Mouse (Mus musculus) lung, embryonic 15.5 days (tissue): ENCODE measurements around the gene Zswim1. TPM values are rescaled to one million over a fixed set of nuclear protein-coding genes. Genes with fewer than 3 reads are reported as not detected.

Experiments used
- ATAC-seq: fragments of 200-750 bp; cut with Nextera tagmentation; 2 replicates; pipeline ENCODE4 v1.8.0; 2017; ENCODE audit warnings: moderate number of reproducible peaks, borderline replicate concordance; ENCODE audit not compliant: low FRiP score, low TSS enrichment; ENCODE audit errors: extremely low read depth
- H3K27ac ChIP-seq: fragments of 300-500 bp; sonication (generic); 2 replicates; pipeline ENCODE4 v1.5.1; 2015; ENCODE audit warnings: moderate library complexity, mild to moderate bottlenecking, inconsistent platforms
- H3K27me3 ChIP-seq: fragments of 300-500 bp; sonication (generic); 2 replicates; pipeline ENCODE4 v1.6.1; 2015; ENCODE audit warnings: inconsistent platforms
- H3K36me3 ChIP-seq: fragments of 300-500 bp; sonication (generic); 2 replicates; pipeline ENCODE4 v1.6.1; 2015; ENCODE audit warnings: inconsistent platforms
- H3K4me1 ChIP-seq: fragments of 300-500 bp; sonication (generic); 2 replicates; pipeline ENCODE4 v1.6.1; 2015; ENCODE audit warnings: inconsistent platforms
- H3K4me2 ChIP-seq: fragments of 300-500 bp; sonication (generic); 2 replicates; pipeline ENCODE4 v1.6.1; 2015; ENCODE audit warnings: inconsistent platforms, mild to moderate bottlenecking, moderate library complexity
- H3K4me3 ChIP-seq: fragments of 300-500 bp; sonication (generic); 2 replicates; pipeline ENCODE4 v1.5.1; 2015; ENCODE audit warnings: mild to moderate bottlenecking, inconsistent platforms
- H3K9ac ChIP-seq: fragments of 300-500 bp; sonication (generic); 2 replicates; pipeline ENCODE4 v1.6.1; 2015; ENCODE audit warnings: inconsistent platforms
- H3K9me3 ChIP-seq: fragments of 300-500 bp; sonication (generic); 2 replicates; pipeline ENCODE4 v1.6.1; 2016; ENCODE audit warnings: inconsistent platforms
- whole genome bisulfite sequencing: fragments of 180-500 bp; shearing (Covaris S2); methylation state at CpG from one replicate; pipeline ENCODE4 v1.1.7; 2015; 5-methylcytosine and 5-hydroxymethylcytosine counted together
- polyA plus RNA-seq: library from polyadenylated mRNA; unstranded; fragments of >200 nt; fragmentation: Nextera tagmentation; extraction: Ambion mirVana; gene quantifications from 2 replicates; pipeline ENCODE4 v1.2.1, GENCODE M21; 2015

Zswim1 gene
- polyA plus RNA-seq, 1 experiment from 2014 or later = 15.8 TPM

DNA sequence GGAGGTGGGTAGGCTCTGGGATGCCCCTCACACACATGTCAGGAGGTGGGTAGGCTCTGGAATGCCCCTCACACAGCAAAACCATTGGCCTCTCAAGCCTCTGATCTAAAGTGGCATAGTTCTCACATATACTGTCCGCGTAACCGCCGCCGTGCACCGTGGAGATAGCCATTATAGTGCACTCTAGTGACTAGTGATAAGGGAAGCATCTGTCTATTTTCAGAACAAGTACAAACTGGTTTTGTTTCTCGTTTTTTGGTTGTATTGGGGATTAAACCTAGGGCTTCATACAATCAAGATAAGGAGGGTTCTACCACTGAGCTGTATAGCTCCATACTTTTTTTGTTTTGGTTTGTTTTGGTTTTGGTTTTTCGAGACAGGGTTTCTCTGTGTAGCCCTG lies 6.7 kb upstream of the Zswim1 start:
- Histone ChIP-seq H3K27ac (no peak overlapping the region), H3K4me3 (no peak overlapping the region), H3K27me3 (no peaks in the 10 kb centered on the region), H3K4me2 (no peak overlapping the region), H3K36me3 (peaks cover 4% of the 10 kb centered on the region), H3K9me3 (no peaks in the 10 kb centered on the region), H3K4me1 (peaks cover 12% of the 10 kb centered on the region), H3K9ac (no peak overlapping the region)
- 87% methylated on average over 8 of the region's 8 CpGs for WGBS
- ATAC-seq = no peak

DNA sequence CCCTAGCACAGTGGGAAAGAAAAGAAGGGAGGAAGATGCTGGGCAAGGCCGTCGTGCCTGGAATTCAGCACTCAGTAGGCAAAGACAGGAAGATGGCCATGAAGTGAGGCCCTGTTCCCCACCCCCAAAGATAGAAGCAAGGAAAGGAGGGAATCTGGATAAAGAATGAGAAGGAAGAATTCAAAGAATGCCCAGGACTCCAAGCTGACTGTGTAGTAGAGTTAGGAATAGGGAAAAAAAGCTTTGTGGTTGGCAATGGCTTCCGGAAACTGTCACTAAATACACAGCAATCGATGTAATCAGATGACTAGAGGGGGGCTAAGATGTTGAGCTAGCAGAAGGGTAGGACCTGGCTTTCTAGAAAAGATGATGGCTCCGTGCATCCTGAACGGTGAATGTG lies 5.3 kb upstream of the Zswim1 start:
- WGBS = 52% methylated on average over 6 of the region's 6 CpGs
- Histone ChIP-seq H3K36me3 (peaks cover 12% of the 10 kb centered on the region), H3K4me3 (no peak overlapping the region), H3K9ac (no peak overlapping the region), H3K27ac (peak overlapping the region; percentile 30; the same call in 1 of the 2 replicates), H3K9me3 (no peaks in the 10 kb centered on the region), H3K4me1 (peaks cover 13% of the 10 kb centered on the region), H3K4me2 (no peak overlapping the region), H3K27me3 (no peaks in the 10 kb centered on the region)
- no peak for ATAC-seq

DNA sequence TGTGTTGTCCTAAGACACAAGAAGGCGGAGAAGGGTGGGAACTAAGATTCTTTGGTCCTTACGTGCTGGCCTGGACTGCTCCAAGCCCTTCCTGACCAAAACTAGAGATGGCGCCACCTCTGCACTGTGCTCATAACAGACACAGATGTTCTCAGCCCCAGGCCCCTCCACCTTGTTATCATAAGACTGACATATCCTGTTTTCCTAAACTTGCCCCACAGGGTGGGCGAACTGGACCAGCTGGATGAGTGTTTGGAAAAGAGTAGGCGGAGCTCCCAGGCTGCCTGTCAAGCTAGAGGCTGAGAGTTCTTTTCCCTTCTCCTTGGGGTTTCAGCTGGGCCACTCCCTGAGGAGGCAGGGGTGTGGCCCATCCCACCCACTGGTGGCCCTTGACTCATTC lies 4.8 kb upstream of the Zswim1 start:
- 37% methylated on average over 5 of the region's 5 CpGs for WGBS
- H3K27ac ChIP-seq = peak overlapping the region; percentile 30; the same call in 1 of the 2 replicates
- peaks cover 12% of the 10 kb centered on the region for H3K36me3 ChIP-seq
- no peak overlapping the region for H3K9ac ChIP-seq
- no peaks in the 10 kb centered on the region for H3K27me3 ChIP-seq
- H3K4me1 ChIP-seq = peaks cover 17% of the 10 kb centered on the region
- ATAC-seq = peak; percentile 17; the same call in 1 of the 2 replicates
- H3K9me3 ChIP-seq = no peaks in the 10 kb centered on the region
- no peak overlapping the region for H3K4me3 ChIP-seq
- H3K4me2 ChIP-seq = no peak overlapping the region

DNA sequence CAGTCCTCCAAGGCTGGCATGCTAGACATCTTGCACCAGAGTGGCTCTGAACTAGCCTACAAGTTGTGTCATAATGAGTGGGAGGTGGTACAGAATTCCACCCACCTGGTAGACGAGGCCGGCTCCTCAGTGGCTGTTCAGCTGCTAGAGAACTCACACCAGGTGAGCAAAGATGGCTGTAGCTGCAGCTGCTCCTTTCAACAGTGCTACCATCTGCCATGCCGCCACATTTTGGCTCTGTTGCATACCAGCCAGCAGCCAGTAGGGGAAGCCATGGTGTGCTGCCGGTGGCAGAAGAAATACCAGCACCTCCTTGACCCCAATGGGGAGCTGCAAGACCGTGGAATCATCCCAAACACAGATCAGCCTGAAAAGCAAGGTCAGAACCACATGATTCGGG lies 1.4 kb upstream of the Zswim1 start:
- no peak for ATAC-seq

DNA sequence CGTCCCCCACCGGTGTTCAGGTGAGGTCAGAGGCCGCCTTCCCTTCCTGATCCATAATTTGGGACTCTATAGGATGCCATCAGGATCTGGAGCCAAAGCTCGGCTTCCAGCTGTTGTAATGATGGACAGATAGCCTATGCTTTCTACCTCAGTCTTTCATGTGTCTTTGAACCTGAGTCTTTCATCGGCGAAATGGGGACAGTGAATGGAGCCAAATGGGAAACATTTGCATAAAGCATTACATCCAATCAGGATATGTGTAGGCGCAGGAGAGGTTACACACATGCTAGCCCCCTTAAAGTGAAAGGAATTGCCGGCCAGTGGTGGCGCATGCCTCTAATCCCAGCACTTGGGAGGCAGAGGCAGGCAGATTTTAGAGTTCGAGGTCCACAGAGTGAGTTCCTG lies 697 bp downstream of the Zswim1 start:
- Histone ChIP-seq H3K4me1 (peaks cover 14% of the 10 kb centered on the region), H3K27ac (peak overlapping the region; percentile 66), H3K9me3 (no peaks in the 10 kb centered on the region), H3K27me3 (no peaks in the 10 kb centered on the region), H3K9ac (peak overlapping the region; percentile 70), H3K4me2 (peak overlapping the region; percentile 58), H3K36me3 (peaks cover 41% of the 10 kb centered on the region), H3K4me3 (peak overlapping the region; percentile 70)
- peak; percentile 76 for ATAC-seq
- WGBS = 2% methylated on average over 10 of the region's 10 CpGs

More for the DNA sequence above, 1.4 kb upstream of the Zswim1 start:
- no peaks in the 10 kb centered on the region for H3K9me3 ChIP-seq
- H3K4me2 ChIP-seq = no peak overlapping the region
- H3K27me3 ChIP-seq = no peaks in the 10 kb centered on the region
- 78% methylated on average over 6 of the region's 6 CpGs for WGBS
- no peak overlapping the region for H3K4me3 ChIP-seq
- H3K36me3 ChIP-seq = peaks cover 27% of the 10 kb centered on the region
- H3K9ac ChIP-seq = no peak overlapping the region
- peaks cover 27% of the 10 kb centered on the region for H3K4me1 ChIP-seq
- no peak overlapping the region for H3K27ac ChIP-seq

DNA sequence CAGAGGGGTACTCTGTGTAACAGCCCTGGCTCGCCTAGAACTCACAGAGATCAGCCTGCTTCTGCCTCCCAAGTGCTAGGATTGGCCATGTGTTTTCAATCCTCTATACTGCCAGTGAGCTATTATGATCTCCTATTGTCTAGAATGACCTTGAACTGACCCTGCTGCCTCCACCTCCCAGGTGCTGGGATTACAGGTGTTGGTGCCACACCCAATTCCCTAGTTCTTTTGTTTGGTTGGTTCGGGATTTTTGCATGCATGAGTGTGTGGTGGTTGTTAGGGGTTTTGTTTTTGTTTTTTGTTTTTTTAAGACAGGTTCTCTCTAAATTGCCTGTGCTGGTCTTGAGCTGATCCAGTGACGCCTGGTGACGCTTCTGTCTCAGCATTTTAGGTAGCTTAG lies 1.5 kb downstream of the Zswim1 start:
- ATAC-seq = no peak
- H3K36me3 ChIP-seq = peaks cover 41% of the 10 kb centered on the region

DNA sequence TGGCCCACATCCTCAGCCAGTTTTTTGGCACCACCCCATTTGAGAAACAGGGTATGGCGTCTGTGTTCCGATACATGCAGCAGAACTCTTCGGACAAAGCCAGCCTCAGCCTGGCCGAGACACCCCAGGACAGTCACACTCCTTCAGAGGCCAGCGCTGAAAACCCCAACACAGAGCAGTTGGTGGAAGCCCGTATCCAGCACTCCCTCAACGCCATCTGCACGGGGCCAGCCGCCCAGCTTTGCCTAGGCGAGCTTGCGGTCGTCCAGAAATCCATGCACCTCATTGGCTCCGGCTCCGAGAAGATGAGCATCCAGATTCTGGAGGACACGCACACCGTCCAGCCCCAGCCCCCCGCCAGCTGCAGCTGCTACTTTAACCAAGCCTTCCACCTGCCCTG lies 3.0 kb downstream of the Zswim1 start:
- no peaks in the 10 kb centered on the region for H3K9me3 ChIP-seq
- H3K27me3 ChIP-seq = no peaks in the 10 kb centered on the region
- H3K27ac ChIP-seq = no peak overlapping the region
- H3K4me3 ChIP-seq = no peak overlapping the region
- H3K36me3 ChIP-seq = peaks cover 40% of the 10 kb centered on the region
- 92% methylated on average over 17 of the region's 17 CpGs for WGBS
- no peak overlapping the region for H3K4me2 ChIP-seq
- no peak overlapping the region for H3K9ac ChIP-seq
- ATAC-seq = no peak
- H3K4me1 ChIP-seq = peaks cover 14% of the 10 kb centered on the region

More for the DNA sequence above, 1.5 kb downstream of the Zswim1 start:
- H3K9me3 ChIP-seq = no peaks in the 10 kb centered on the region
- H3K4me2 ChIP-seq = peak overlapping the region; percentile 58
- H3K9ac ChIP-seq = no peak overlapping the region
- H3K27me3 ChIP-seq = no peaks in the 10 kb centered on the region
- H3K4me3 ChIP-seq = 0 out of 2 replicates have a peak overlapping the region, but pooled peaks have one; percentile 70
- H3K4me1 ChIP-seq = peaks cover 14% of the 10 kb centered on the region
- 93% methylated on average over 4 of the region's 4 CpGs for WGBS
- no peak overlapping the region for H3K27ac ChIP-seq

DNA sequence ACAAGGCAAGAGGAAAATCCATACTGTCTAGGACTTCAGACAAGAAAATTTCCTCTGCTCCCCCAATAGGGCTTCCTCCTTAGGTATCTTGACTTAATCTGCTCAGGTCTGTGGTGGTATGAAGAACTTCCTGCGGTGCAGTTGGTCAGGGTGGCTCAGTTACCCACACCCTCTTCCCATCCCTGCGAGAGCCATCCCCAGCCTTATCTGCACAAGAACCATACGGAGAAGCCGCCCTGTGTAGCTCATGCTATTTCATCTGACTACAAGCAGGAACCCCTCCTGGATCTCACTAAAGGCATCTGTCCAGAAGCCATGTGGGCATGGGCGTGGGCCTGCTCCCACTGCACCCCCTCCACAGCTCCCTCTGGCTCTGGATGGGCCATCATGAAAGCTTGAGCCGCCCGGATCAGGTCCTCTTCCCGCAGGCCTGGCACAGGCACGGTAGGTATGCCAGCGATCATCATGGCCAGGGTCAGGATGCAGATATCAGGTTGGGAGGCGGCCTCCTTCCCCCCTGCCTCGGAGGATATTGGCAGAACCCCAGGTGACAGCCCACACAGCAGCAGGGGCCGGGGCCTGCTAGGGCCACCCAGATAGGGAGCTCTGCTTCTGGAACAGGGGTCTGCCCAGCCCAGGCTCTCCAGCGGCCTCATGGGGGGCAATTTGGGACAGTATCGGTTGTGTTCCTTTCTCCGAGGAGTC lies 4.8 kb downstream of the Zswim1 start:
- Histone ChIP-seq H3K4me3 (no peak overlapping the region), H3K27me3 (no peaks in the 10 kb centered on the region), H3K4me1 (peaks cover 13% of the 10 kb centered on the region), H3K9me3 (no peaks in the 10 kb centered on the region), H3K9ac (no peak overlapping the region), H3K4me2 (no peak overlapping the region), H3K27ac (no peak overlapping the region), H3K36me3 (peaks cover 29% of the 10 kb centered on the region)
- no peak for ATAC-seq
- 86% methylated on average over 16 of the region's 16 CpGs for WGBS

DNA sequence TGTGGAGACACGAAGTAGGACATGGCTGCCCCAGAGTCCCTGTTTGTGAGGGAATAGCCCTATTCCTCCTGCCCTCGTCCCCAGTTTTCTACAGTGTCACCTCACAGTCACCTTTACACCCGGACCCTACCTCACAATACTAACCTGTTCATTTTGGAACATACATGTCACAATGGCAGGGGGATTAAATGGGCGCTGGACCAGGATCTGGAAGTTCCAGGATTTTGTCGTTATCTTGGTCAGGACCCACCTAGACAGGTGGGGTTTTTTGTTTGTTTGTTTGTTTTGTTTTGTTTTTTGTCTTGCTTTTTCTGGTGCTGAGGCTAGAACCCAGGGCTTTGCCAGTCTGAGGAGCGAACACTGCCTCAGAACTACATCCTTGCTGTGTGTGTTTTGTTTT lies 6.0 kb downstream of the Zswim1 start, which contains the start of gene Spata25:
Gene Spata25, minus strand, starts transcription at position 101 of the 400 bp plus-strand sequence.
- H3K4me1 ChIP-seq = peaks cover 16% of the 10 kb centered on the region; the same call in 1 of the 2 replicates
- no peak within 1 kb of the TSS for H3K4me3 ChIP-seq
- H3K4me2 ChIP-seq = no peak within 1 kb of the TSS
- H3K27ac ChIP-seq = no peak within 1 kb of the TSS
- H3K9me3 ChIP-seq = no peaks in the 10 kb centered on the region
- WGBS = 74% methylated on average over 6 of the region's 6 CpGs
- ATAC-seq = no peak
- H3K27me3 ChIP-seq = no peaks in the 10 kb centered on the region
- no peak within 1 kb of the TSS for H3K9ac ChIP-seq
- H3K36me3 ChIP-seq = peaks cover 29% of the 10 kb centered on the region

DNA sequence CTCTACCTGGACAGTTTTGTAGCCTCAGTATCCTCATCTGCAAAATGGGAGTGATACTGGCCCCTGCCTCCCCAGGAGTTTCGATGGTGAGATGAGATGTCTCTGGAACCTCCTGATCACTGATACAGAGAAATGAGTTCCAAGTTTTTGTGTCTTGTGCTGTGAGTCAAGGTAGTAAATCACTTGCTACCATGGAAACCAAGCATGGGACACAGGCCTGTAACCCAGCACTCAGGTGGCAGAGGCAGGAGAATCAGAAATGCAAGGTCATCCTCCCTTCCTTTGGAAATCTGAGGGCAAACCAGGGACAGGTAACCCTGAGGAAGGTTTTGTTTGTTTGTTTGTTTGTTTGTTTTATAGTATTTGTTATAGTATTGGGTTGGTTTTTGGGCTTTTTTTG lies 6.6 kb downstream of the Zswim1 start:
- peaks cover 12% of the 10 kb centered on the region for H3K4me1 ChIP-seq
- no peak overlapping the region for H3K27ac ChIP-seq
- H3K36me3 ChIP-seq = peaks cover 29% of the 10 kb centered on the region
- no peak overlapping the region for H3K9ac ChIP-seq
- H3K9me3 ChIP-seq = no peaks in the 10 kb centered on the region
- no peaks in the 10 kb centered on the region for H3K27me3 ChIP-seq
- WGBS = 95% methylated on average over 1 of the region's 1 CpGs
- no peak overlapping the region for H3K4me2 ChIP-seq
- no peak overlapping the region for H3K4me3 ChIP-seq
- ATAC-seq = no peak

DNA sequence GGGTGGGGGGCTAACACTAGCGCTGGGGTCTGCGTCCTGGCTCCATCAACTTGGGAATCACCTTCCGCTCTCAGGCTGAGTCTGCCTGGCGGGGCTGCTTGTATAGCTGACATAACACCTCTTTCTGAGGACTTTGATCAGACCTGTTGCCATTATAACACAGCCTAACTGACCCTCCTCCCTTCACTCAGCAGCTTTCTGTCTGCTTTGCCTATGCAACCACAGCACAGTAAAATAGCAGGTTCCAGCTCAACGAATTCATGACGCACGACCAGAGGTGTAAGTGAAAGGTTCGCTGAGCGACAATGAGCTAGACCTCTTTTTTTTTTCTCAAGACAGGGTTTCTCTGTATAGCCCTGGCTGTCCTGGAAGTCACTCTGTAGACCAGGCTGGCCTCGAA lies 8.5 kb downstream of the Zswim1 start:
- WGBS = 79% methylated on average over 10 of the region's 10 CpGs

DNA sequence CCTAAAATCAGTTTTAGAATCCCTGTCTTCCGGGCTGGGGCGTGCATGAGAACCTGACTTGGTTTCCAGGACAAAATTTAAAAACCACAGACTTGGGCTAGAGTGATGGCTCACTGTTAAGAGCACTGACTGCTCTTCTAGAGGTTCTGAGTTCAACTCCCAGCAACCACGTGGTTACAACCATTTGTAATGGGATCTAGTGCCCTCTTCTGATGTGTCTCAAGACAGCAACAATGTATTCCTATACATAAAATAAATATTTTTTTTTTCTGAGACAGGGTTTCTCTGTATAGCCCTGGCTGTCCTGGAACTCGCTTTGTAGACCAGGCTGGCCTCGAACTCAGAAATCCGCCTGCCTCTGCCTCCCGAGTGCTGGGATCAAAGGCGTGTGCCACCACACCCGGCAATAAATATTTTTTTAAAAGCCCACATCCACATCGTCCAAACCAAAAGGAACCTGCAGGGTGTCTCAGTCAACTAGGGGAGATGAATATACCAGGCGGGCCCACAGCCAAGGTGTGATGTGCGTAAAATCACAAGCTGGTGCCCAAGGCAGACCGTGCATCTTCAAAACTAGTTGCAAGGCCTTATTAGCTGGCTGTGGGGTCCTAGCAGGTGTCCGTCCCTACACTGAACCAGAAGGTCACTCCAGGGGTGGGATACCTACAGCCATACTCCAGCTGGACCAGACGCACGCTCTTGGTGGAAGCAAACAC lies 9.7 kb downstream of the Zswim1 start:
- Histone ChIP-seq H3K9me3 (no peaks in the 10 kb centered on the region), H3K36me3 (peaks cover 12% of the 10 kb centered on the region; the same call in 1 of the 2 replicates), H3K27me3 (no peaks in the 10 kb centered on the region), H3K4me2 (peak overlapping the region; percentile 98), H3K27ac (peak overlapping the region; percentile 92), H3K4me1 (peaks cover 21% of the 10 kb centered on the region), H3K9ac (peak overlapping the region; percentile 77), H3K4me3 (peak overlapping the region; percentile 67)
- WGBS = 55% methylated on average over 16 of the region's 16 CpGs
- ATAC-seq = no peak

More for the DNA sequence above, 8.5 kb downstream of the Zswim1 start:
- peaks cover 18% of the 10 kb centered on the region for H3K36me3 ChIP-seq
- H3K27ac ChIP-seq = no peak overlapping the region
- peaks cover 21% of the 10 kb centered on the region for H3K4me1 ChIP-seq
- no peak overlapping the region for H3K9ac ChIP-seq
- no peaks in the 10 kb centered on the region for H3K9me3 ChIP-seq
- H3K27me3 ChIP-seq = no peaks in the 10 kb centered on the region
- H3K4me3 ChIP-seq = no peak overlapping the region
- no peak overlapping the region for H3K4me2 ChIP-seq
- no peak for ATAC-seq
